8 mouse cellular contexts compared by ENCODE assay signal in the genomic region with DNA sequence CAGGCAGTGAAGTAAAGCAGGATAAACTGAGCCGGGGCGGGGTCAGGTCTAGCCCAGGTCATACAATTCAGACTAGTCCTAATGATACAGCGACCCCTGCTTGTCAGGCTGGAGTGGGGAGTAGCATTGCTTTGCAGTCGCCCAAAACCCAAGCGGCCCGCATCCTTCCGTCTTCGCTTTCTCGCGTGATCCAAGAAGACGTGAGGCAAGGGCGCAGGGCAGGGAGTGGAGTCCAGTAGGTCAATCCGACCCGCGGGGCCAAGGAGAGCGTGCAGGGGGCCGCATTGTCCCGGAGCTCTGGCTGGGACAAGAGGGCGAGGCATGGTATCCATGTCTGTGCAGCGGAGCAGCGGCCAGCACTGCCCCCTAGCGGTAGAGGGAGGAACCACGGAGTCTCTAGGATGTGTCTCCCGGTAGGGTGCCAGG. TPM values are rescaled to one million over a fixed set of nuclear protein-coding genes. Genes with fewer than 3 reads are reported as not detected.
DNase-seq lines count a peak whose midpoint lies in the region; ATAC-seq and TF ChIP-seq lines count a peak whose summit lies in the region.

No protein-coding gene starts in this region.

- TF ChIP-seq CTCF in cortical plate, adult 2 months (IDR thresholded peaks at IDR 0.05; ENCODE audit: extremely low read depth, insufficient read depth, low read length): peak; percentile 84

- no peak overlapping the region for H3K27ac ChIP-seq in cortical plate, adult 2 months (ENCODE audit: insufficient read depth, low read length)

- H3K4me3 ChIP-seq in cortical plate, adult 2 months (ENCODE audit: insufficient read depth, low read length): peak overlapping the region; percentile 37

- TF ChIP-seq POLR2A in cortical plate, adult 2 months (IDR thresholded peaks at IDR 0.05; ENCODE audit: extremely low read depth, insufficient read depth, low read length): no peak

- no peaks in the 10 kb centered on the region for H3K4me1 ChIP-seq in cortical plate, adult 2 months (ENCODE audit: control insufficient read depth, insufficient read depth, low read length)

- peak; percentile 84 for ATAC-seq in megakaryocyte, adult 5-6 weeks (ENCODE audit: poor library complexity, severe bottlenecking)

- DNase-seq in adipocyte (ENCODE audit: low spot score): peak; percentile 80
- DNase-seq in gastrocnemius, adult 8-10 months (ENCODE audit: low spot score in 2 of 2): peak; percentile 92 to 93
- peak; percentile 41 for DNase-seq in hindlimb bud, embryonic 11.5 days (ENCODE audit: extremely low spot score, low read depth, low spot score)
- peak; percentile 70 to 91 for DNase-seq in left cerebral cortex, adult 8-10 months (ENCODE audit: low spot score in 2 of 2)
- peak; percentile 85 for DNase-seq in right cerebral cortex, adult 18-20 months
- DNase-seq in urinary bladder, adult 2 months (ENCODE audit: low spot score): peak; percentile 97

RNA-seq across cellular contexts. Expression of a gene that starts 13.3 kb away (rescaled TPM):
- polyA plus RNA-seq in cortical plate, adult 2 months (2012; rRNA removed): 34.7 and 34.8 TPM in 2 replicates
- total RNA-seq in gastrocnemius, adult 8-10 months (2022): 100 to 1,000 TPM; 147 to 209 (median 152) TPM
- total RNA-seq in left cerebral cortex, adult 8-10 months (2022): 10 to 100 TPM; 13.6 to 18.7 (median 16.5) TPM
- 1.6 and 2.8 TPM in 2 replicates for total RNA-seq in megakaryocyte, adult 5-6 weeks (2015)
- total RNA-seq in megakaryocyte, adult 5-6 weeks (2017): 3.0 and 3.3 TPM in 2 replicates
- polyA plus RNA-seq in urinary bladder, adult 2 months (2012; rRNA removed): 25.1 and 28.9 TPM in 2 replicates

RNA-seq across cellular contexts. Expression of a gene that starts 47.0 kb away (rescaled TPM):
- polyA plus RNA-seq in cortical plate, adult 2 months (2012; rRNA removed): 11.3 and 11.6 TPM in 2 replicates
- 1 to 10 TPM; 5.5 to 6.9 (median 5.8) TPM for total RNA-seq in gastrocnemius, adult 8-10 months (2022)
- 10 to 100 TPM; 13.0 to 15.2 (median 14.2) TPM for total RNA-seq in left cerebral cortex, adult 8-10 months (2022)
- 30.6 and 33.5 TPM in 2 replicates for total RNA-seq in megakaryocyte, adult 5-6 weeks (2015)
- 22.8 and 29.4 TPM in 2 replicates for total RNA-seq in megakaryocyte, adult 5-6 weeks (2017)
- polyA plus RNA-seq in urinary bladder, adult 2 months (2012; rRNA removed): 12.6 and 16.6 TPM in 2 replicates

Comparison
In these comparisons a context has a peak if more than half of its experiments do, and no peak if none do; other contexts are left out.
1. DNase-seq: peak in every context shown above with its lines; median percentile 97 in urinary bladder, adult 2 months; 92 in gastrocnemius, adult 8-10 months; 85 in right cerebral cortex, adult 18-20 months; 80 in left cerebral cortex, adult 8-10 months; 80 in adipocyte; 41 in hindlimb bud, embryonic 11.5 days.
2. RNA of a gene that starts 13.3 kb away (total RNA-seq): 147 to 209 TPM in gastrocnemius, adult 8-10 months; 13.6 to 18.7 TPM in left cerebral cortex, adult 8-10 months and 1.6 to 3.3 TPM in megakaryocyte, adult 5-6 weeks; every median in the first group is over 4 times any median in the second.